Mouse (Mus musculus) forebrain, postnatal 0 days (tissue): ENCODE measurements at regions not wholly inside any gene's neighbourhood (a gene's known extent, or its start where the extent isn't known, plus 50 kb on each side); places are given as distances from the start of the nearest gene placed in this dataset.
A peak's percentile ranks its signal among the peaks of the same experiment; 100 is the strongest.

Experiments
- ATAC-seq: fragments of 200-750 bp; cut with Nextera tagmentation; 2 replicates; pipeline ENCODE4 v1.8.0; 2017; ENCODE audit warnings: mild to moderate bottlenecking, moderate library complexity
- DNase-seq: peaks from one replicate; pipeline ENCODE4 v3.0.0-alpha.2; 2015
- H3K27ac ChIP-seq: fragments of 300-500 bp; sonication (generic); 2 replicates; pipeline ENCODE4 v1.5.1; 2014; ENCODE audit warnings: low read depth, mild to moderate bottlenecking, antibody characterized with exemption, low read length, moderate library complexity, mixed read lengths
- H3K27me3 ChIP-seq: fragments of 300-500 bp; sonication (generic); 2 replicates; pipeline ENCODE4 v1.6.1; 2014; ENCODE audit warnings: mild to moderate bottlenecking, low read length, mixed read lengths; ENCODE audit not compliant: insufficient read depth
- H3K36me3 ChIP-seq: fragments of 300-500 bp; sonication (generic); 2 replicates; pipeline ENCODE4 v1.6.1; 2014; ENCODE audit warnings: mild to moderate bottlenecking, moderate library complexity; ENCODE audit not compliant: insufficient read depth
- H3K4me1 ChIP-seq: fragments of 300-500 bp; sonication (generic); 2 replicates; pipeline ENCODE4 v1.6.1; 2014; ENCODE audit warnings: antibody characterized with exemption; ENCODE audit not compliant: insufficient read depth
- H3K4me2 ChIP-seq: fragments of 300-500 bp; sonication (generic); 2 replicates; pipeline ENCODE4 v1.6.1; 2014; ENCODE audit warnings: low read depth, mild to moderate bottlenecking, moderate library complexity
- H3K4me3 ChIP-seq: fragments of 300-500 bp; sonication (generic); 2 replicates; pipeline ENCODE4 v1.5.1; 2014; ENCODE audit warnings: low read depth, low read length, mixed read lengths
- H3K9ac ChIP-seq: fragments of 300-500 bp; sonication (generic); 2 replicates; pipeline ENCODE4 v1.6.1; 2014; ENCODE audit warnings: mild to moderate bottlenecking
- H3K9me3 ChIP-seq: fragments of 300-500 bp; sonication (generic); 2 replicates; pipeline ENCODE4 v1.6.1; 2016; ENCODE audit warnings: low read length
- CTCF ChIP-seq: sonication (generic); IDR thresholded peaks from 2 replicates; pipeline ENCODE4 v1.5.1; 2016; ENCODE audit warnings: antibody characterized with exemption, control low read depth, low read depth
- WGBS: fragments of 180-500 bp; shearing (Covaris S2); extraction: QIAGEN DNeasy Blood & Tissue Kit; methylation state at CpG from one replicate; pipeline ENCODE4 v1.1.7; 2014; 5-methylcytosine and 5-hydroxymethylcytosine counted together

DNA sequence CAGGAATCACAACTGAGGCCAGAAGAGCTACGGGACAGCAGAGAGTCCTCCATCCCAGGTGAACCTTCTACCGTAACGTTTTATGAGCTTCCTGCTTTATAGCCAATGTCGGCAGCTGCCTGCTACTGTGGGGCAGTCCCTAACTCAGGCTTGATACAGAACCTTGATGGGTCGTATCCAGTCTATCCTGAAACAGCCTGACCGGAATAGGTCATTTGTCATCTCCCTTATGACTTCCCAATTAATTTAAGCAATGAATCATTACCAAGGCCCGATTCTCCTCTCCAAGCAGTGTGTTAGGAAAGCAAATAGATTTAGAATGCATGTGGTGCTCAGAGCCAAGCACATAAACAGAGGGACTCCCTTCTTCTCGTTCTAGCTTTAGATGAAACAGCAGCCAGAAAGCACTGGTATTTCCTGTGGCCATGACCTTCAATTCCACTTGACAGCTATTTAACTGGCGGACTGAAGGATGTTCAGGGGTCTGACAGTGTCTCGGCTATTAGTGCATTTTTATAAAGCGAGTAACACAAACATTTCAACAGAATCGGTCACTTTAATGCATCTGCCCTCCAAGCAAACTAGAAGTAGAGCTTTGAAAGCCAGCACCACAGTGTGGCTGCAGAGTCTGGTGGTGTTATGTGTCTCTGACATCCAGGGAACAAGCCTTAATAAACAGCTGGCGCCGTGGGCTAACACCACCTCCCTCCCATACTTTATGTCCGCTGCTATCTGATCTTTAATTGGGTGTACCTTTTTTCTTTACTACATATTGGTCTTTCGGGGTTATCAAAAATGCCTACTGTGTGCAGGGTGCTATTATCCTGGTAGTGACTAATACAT, 165.4 kb downstream of the Barhl2 start:
- Histone ChIP-seq H3K27me3 (0 out of 2 replicates have a peak, but pooled peaks cover 5% of the 10 kb centered on the region), H3K4me3 (no peak overlapping the region), H3K4me1 (no peaks in the 10 kb centered on the region), H3K9me3 (no peaks in the 10 kb centered on the region), H3K4me2 (no peak overlapping the region), H3K9ac (no peak overlapping the region), H3K36me3 (no peaks in the 10 kb centered on the region), H3K27ac (no peak overlapping the region)
- DNase-seq = no peak
- no peak for TF ChIP-seq CTCF
- ATAC-seq = no peak
- 85% methylated on average over 16 of the region's 16 CpGs for WGBS

DNA sequence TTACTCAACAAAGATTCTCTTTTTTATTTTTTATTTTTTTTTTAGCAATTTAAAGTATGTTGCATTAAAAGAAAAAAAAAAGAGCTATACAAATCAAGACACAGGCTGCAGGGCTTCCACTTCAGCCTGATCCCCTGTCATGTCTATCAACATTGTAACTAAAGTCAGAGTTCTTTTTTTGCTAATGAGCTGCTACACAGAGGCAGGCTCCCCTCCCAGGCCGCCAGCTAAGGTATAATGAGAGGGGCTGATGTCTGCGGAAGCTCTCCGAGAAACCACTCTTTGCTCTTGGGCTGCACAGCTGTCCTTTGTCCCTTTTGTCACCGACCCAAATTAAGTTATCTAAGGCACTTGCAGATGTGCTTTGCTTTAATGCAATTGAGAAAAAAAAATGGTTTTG, 172.8 kb downstream of the Barhl2 start:
- no peak overlapping the region for H3K9ac ChIP-seq
- no peak overlapping the region for H3K27ac ChIP-seq
- no peaks in the 10 kb centered on the region for H3K9me3 ChIP-seq
- H3K4me1 ChIP-seq = no peaks in the 10 kb centered on the region
- H3K36me3 ChIP-seq = no peaks in the 10 kb centered on the region
- H3K4me2 ChIP-seq = no peak overlapping the region
- DNase-seq (no peak), ATAC-seq (no peak)
- WGBS = 3% methylated on average over 4 of the region's 4 CpGs
- no peaks in the 10 kb centered on the region for H3K27me3 ChIP-seq
- no peak overlapping the region for H3K4me3 ChIP-seq
- no peak for TF ChIP-seq CTCF

DNA sequence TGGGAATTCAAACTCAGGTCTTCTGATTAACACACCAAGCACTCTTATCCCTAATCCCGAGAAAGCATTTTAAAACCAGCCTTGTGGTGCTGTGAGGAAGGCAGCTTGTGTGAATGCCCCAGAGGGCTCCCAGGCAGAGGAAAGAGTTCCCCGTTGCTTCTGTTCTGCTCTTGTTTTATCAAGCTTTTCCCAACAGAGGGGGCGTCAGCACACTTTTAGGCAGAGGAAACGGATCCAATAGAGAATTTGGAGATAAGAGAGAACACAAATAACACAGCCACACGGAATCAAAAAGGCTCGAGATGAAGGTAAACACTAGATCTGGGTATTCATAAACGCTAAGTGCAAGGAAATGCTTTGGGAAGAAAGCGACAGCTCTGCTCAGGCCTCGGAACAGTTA, 173.2 kb downstream of the Barhl2 start:
- Histone ChIP-seq H3K36me3 (no peaks in the 10 kb centered on the region), H3K9me3 (no peaks in the 10 kb centered on the region), H3K4me2 (no peak overlapping the region), H3K27ac (no peak overlapping the region), H3K4me1 (no peaks in the 10 kb centered on the region), H3K27me3 (no peaks in the 10 kb centered on the region), H3K9ac (no peak overlapping the region), H3K4me3 (no peak overlapping the region)
- no peak for TF ChIP-seq CTCF
- ATAC-seq = no peak
- 16% methylated on average over 9 of the region's 9 CpGs for WGBS
- no peak for DNase-seq

DNA sequence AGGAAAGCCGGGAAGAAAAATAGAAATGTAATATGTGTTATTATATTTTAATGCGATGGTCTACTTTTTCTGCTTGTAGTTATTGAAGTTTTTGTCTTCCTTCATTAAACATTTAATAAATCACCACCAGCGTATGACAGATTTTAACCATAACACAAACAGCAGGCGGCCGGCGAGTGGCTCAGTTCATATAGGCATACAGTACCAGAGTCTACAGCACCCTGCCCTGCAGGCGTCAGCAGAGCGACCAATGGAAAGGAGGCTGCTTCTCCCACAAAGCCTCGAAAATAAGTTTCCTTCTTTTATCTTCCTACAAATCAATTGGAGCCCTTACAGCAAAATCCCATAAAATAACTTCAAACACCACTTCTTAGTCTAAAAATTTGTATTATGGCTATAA, 175.3 kb downstream of the Barhl2 start:
- Histone ChIP-seq H3K27me3 (no peaks in the 10 kb centered on the region), H3K4me2 (no peak overlapping the region), H3K9ac (no peak overlapping the region), H3K4me1 (no peaks in the 10 kb centered on the region), H3K36me3 (no peaks in the 10 kb centered on the region), H3K9me3 (no peaks in the 10 kb centered on the region), H3K27ac (no peak overlapping the region), H3K4me3 (no peak overlapping the region)
- no peak for TF ChIP-seq CTCF
- WGBS = 82% methylated on average over 9 of the region's 9 CpGs
- no peak for DNase-seq
- no peak for ATAC-seq

DNA sequence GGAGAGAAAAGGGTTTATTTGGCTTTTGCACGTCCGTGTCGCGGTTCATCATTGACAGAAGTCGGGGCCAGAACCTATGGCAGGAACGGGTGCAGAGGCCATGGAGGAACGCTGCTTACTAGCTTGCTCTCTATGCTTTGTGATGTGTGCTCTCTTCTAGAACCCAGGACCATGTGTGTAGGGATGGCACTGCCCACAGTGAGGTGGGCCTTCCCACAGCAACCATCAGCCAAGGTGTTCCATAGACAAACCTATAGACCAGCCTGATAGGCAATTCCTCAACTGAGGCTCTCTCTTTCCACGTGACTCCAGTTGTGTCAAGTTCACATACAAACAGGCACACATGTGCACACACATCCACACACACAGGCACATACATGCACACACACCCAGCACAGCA, 180.2 kb downstream of the Barhl2 start:
- TF ChIP-seq CTCF = no peak

DNA sequence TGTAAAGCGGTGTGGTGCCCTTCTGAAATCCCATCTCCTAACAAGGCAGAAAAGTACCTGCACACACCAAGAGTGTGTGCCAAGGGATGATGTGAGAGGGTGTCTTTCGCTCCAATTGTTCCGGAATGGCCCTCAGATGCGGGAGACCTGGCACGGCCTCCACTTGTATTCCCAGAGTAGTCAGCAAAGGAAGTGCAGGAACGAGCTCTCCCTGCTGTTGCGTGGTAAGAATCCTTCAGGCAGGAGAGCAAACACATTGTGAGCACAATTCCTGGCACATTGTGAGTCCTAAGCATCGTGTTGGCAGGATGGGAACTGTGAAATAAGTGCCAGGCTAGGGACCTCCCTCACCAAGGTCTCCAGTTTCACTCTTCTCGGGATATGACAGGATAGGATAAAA, 180.7 kb downstream of the Barhl2 start:
- H3K27me3 ChIP-seq = no peaks in the 10 kb centered on the region
- H3K27ac ChIP-seq = no peak overlapping the region
- ATAC-seq (no peak), DNase-seq (no peak)
- WGBS = 62% methylated on average over 9 of the region's 9 CpGs
- no peaks in the 10 kb centered on the region for H3K9me3 ChIP-seq
- no peak overlapping the region for H3K9ac ChIP-seq
- no peak overlapping the region for H3K4me2 ChIP-seq
- no peaks in the 10 kb centered on the region for H3K4me1 ChIP-seq
- no peak for TF ChIP-seq CTCF
- H3K4me3 ChIP-seq = no peak overlapping the region
- H3K36me3 ChIP-seq = no peaks in the 10 kb centered on the region

More for the DNA sequence above, 180.2 kb downstream of the Barhl2 start:
- Histone ChIP-seq H3K27ac (no peak overlapping the region), H3K36me3 (no peaks in the 10 kb centered on the region), H3K9ac (no peak overlapping the region), H3K9me3 (no peaks in the 10 kb centered on the region), H3K4me1 (no peaks in the 10 kb centered on the region), H3K4me3 (no peak overlapping the region), H3K27me3 (no peaks in the 10 kb centered on the region), H3K4me2 (no peak overlapping the region)
- WGBS = 88% methylated on average over 8 of the region's 8 CpGs
- ATAC-seq = no peak
- DNase-seq = no peak

DNA sequence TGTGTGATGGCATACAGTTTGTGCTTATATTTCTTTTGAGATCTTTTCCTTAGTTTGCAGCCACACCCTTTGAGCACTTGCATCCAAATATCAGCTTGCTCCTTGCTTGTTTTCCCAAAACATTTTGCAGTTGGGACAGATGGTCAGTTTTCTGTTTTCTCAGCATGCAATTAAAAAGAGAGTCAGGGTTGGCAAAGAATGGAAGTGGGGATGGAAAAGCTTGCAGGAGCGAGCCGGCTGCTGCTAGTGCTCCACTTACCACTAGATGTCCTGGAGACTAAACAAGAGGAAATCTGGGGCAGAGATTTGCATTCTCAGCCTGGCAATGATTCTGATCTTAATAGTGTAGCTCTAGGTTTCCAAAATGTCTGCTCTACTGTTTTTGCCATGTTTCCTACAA, 181.8 kb downstream of the Barhl2 start:
- peak; percentile 77 for DNase-seq
- whole genome bisulfite sequencing = 5% methylated on average over 2 of the region's 2 CpGs
- Histone ChIP-seq H3K27me3 (no peaks in the 10 kb centered on the region), H3K4me2 (no peak overlapping the region), H3K4me1 (no peaks in the 10 kb centered on the region), H3K36me3 (no peaks in the 10 kb centered on the region), H3K27ac (no peak overlapping the region), H3K9ac (no peak overlapping the region), H3K9me3 (no peaks in the 10 kb centered on the region), H3K4me3 (no peak overlapping the region)
- peak; percentile 67 for TF ChIP-seq CTCF
- ATAC-seq = peak; percentile 73
